Mouse (Mus musculus): ENCODE results near the gene Fads6. TPM values are rescaled to one million over a fixed set of nuclear protein-coding genes. Genes with fewer than 3 reads are reported as not detected.

Gene Fads6
- polyA plus RNA-seq, 1 experiment from 2014 or later = 0.11 TPM

GRCm38 (mm10) chr11:115265771-115266399 lies 31.6 kb downstream of the Fads6 start:
- Histone ChIP-seq H3K4me2 (replicated peaks) (peak overlapping the region; percentile 53; the same call in 1 of the 2 replicates), H3K4me3 (peak overlapping the region; percentile 31; the same call in 1 of the 2 replicates), H3K4me1 (peaks cover 30% of the 10 kb centered on the region), H3K9me3 (no peaks in the 10 kb centered on the region), H3K9ac (replicated peaks) (no peak overlapping the region), H3K36me3 (peaks cover 13% of the 10 kb centered on the region), H3K27me3 (peaks cover 88% of the 10 kb centered on the region), H3K27ac (replicated peaks) (no peak overlapping the region)
- WGBS = 4% methylated on average over 20 of the region's 20 CpGs
- no peak for ATAC-seq (ENCODE audit: low FRiP score, low read depth)

- Histone ChIP-seq H3K36me3 (peaks cover 13% of the 10 kb centered on the region), H3K9ac (replicated peaks) (0 out of 2 replicates have a peak overlapping the region, but pooled peaks have one; percentile 4), H3K27ac (replicated peaks) (no peak overlapping the region), H3K27me3 (peaks cover 97% of the 10 kb centered on the region), H3K9me3 (no peaks in the 10 kb centered on the region), H3K4me2 (replicated peaks) (peak overlapping the region; percentile 48), H3K4me1 (peaks cover 27% of the 10 kb centered on the region), H3K4me3 (peak overlapping the region; percentile 26)
- whole genome bisulfite sequencing = 7% methylated on average over 36 of the region's 39 CpGs
- peak; percentile 64 for ATAC-seq (ENCODE audit: low FRiP score, low read depth)
These were observed 32.4 kb downstream of the Fads6 start for GRCm38 (mm10) chr11:115264862-115265668.

GRCm38 (mm10) chr11:115264136-115264861 lies 33.2 kb downstream of the Fads6 start:
- Histone ChIP-seq H3K9ac (replicated peaks) (no peak overlapping the region), H3K4me3 (no peak overlapping the region), H3K27ac (replicated peaks) (no peak overlapping the region), H3K4me2 (replicated peaks) (no peak overlapping the region), H3K9me3 (no peaks in the 10 kb centered on the region), H3K27me3 (peaks cover 100% of the 10 kb centered on the region), H3K4me1 (peaks cover 25% of the 10 kb centered on the region), H3K36me3 (peaks cover 9% of the 10 kb centered on the region)
- WGBS = 63% methylated on average over 7 of the region's 7 CpGs
- ATAC-seq (ENCODE audit: low FRiP score, low read depth) = no peak

- ATAC-seq (ENCODE audit: low FRiP score, low read depth) = no peak
- WGBS = 86% methylated on average over 11 of the region's 11 CpGs
- H3K27ac ChIP-seq (replicated peaks) = no peak overlapping the region
- H3K4me1 ChIP-seq = peaks cover 29% of the 10 kb centered on the region
- H3K4me3 ChIP-seq = no peak overlapping the region
- no peak overlapping the region for H3K4me2 ChIP-seq (replicated peaks)
- no peak overlapping the region for H3K9ac ChIP-seq (replicated peaks)
- peaks cover 100% of the 10 kb centered on the region for H3K27me3 ChIP-seq
- no peaks in the 10 kb centered on the region for H3K36me3 ChIP-seq
- no peaks in the 10 kb centered on the region for H3K9me3 ChIP-seq
These were observed 34.5 kb downstream of the Fads6 start for GRCm38 (mm10) chr11:115262954-115263353.

- no peaks in the 10 kb centered on the region for H3K36me3 ChIP-seq
- ATAC-seq (ENCODE audit: low FRiP score, low read depth) = no peak
- no peak overlapping the region for H3K27ac ChIP-seq (replicated peaks)
- H3K4me1 ChIP-seq = peaks cover 5% of the 10 kb centered on the region
- H3K9me3 ChIP-seq = no peaks in the 10 kb centered on the region
- H3K4me3 ChIP-seq = no peak overlapping the region
- H3K27me3 ChIP-seq = peaks cover 100% of the 10 kb centered on the region
- WGBS = 81% methylated on average over 4 of the region's 4 CpGs
- H3K4me2 ChIP-seq (replicated peaks) = no peak overlapping the region
- H3K9ac ChIP-seq (replicated peaks) = no peak overlapping the region
These were observed 38.3 kb downstream of the Fads6 start for GRCm38 (mm10) chr11:115259134-115259533.

GRCm38 (mm10) chr11:115257775-115258510 lies 39.5 kb downstream of the Fads6 start:
- 15% methylated on average over 59 of the region's 59 CpGs for WGBS
- Histone ChIP-seq H3K4me1 (peaks cover 5% of the 10 kb centered on the region), H3K4me3 (peak overlapping the region; percentile 23), H3K9ac (replicated peaks) (no peak overlapping the region), H3K27me3 (peaks cover 100% of the 10 kb centered on the region), H3K9me3 (no peaks in the 10 kb centered on the region), H3K4me2 (replicated peaks) (peak overlapping the region; percentile 35), H3K36me3 (no peaks in the 10 kb centered on the region), H3K27ac (replicated peaks) (no peak overlapping the region)
- no peak for ATAC-seq (ENCODE audit: low FRiP score, low read depth)

GRCm38 (mm10) chr11:115251258-115251657 lies 46.2 kb downstream of the Fads6 start:
- H3K4me1 ChIP-seq = peaks cover 32% of the 10 kb centered on the region
- no peak for ATAC-seq (ENCODE audit: low FRiP score, low read depth)
- no peaks in the 10 kb centered on the region for H3K9me3 ChIP-seq
- H3K36me3 ChIP-seq = no peaks in the 10 kb centered on the region
- no peak overlapping the region for H3K4me3 ChIP-seq
- H3K27me3 ChIP-seq = peaks cover 100% of the 10 kb centered on the region
- no peak overlapping the region for H3K27ac ChIP-seq (replicated peaks)
- no peak overlapping the region for H3K9ac ChIP-seq (replicated peaks)
- H3K4me2 ChIP-seq (replicated peaks) = 0 out of 2 replicates have a peak overlapping the region, but pooled peaks have one; percentile 92
- WGBS = 52% methylated on average over 3 of the region's 3 CpGs

- no peak for ATAC-seq (ENCODE audit: low FRiP score, low read depth)
- WGBS = under 1% methylated on average over 36 of the region's 36 CpGs
- Histone ChIP-seq H3K9me3 (no peaks in the 10 kb centered on the region), H3K36me3 (0 out of 2 replicates have a peak, but pooled peaks cover under 1% of the 10 kb centered on the region), H3K27me3 (peaks cover 99% of the 10 kb centered on the region), H3K9ac (replicated peaks) (peak overlapping the region; percentile 56), H3K4me1 (peaks cover 36% of the 10 kb centered on the region), H3K27ac (replicated peaks) (no peak overlapping the region), H3K4me3 (peak overlapping the region; percentile 52), H3K4me2 (replicated peaks) (peak overlapping the region; percentile 92)
These were observed 46.9 kb downstream of the Fads6 start for GRCm38 (mm10) chr11:115250405-115251090.

- peak; percentile 38; the same call in 1 of the 2 replicates for ATAC-seq (ENCODE audit: low FRiP score, low read depth)
- WGBS = 2% methylated on average over 62 of the region's 63 CpGs
- peak overlapping the region; percentile 56 for H3K9ac ChIP-seq (replicated peaks)
- peaks cover 96% of the 10 kb centered on the region for H3K27me3 ChIP-seq
- H3K9me3 ChIP-seq = no peaks in the 10 kb centered on the region
- peak overlapping the region; percentile 92 for H3K4me2 ChIP-seq (replicated peaks)
- H3K27ac ChIP-seq (replicated peaks) = no peak overlapping the region
- peak overlapping the region; percentile 52 for H3K4me3 ChIP-seq
- H3K4me1 ChIP-seq = peaks cover 39% of the 10 kb centered on the region
- peaks cover 4% of the 10 kb centered on the region; the same call in 1 of the 2 replicates for H3K36me3 ChIP-seq
These were observed 47.6 kb downstream of the Fads6 start for GRCm38 (mm10) chr11:115249721-115250404.

GRCm38 (mm10) chr11:115247945-115248344 lies 49.5 kb downstream of the Fads6 start:
- peaks cover 77% of the 10 kb centered on the region for H3K27me3 ChIP-seq
- WGBS = 80% methylated on average over 6 of the region's 6 CpGs
- no peak overlapping the region for H3K27ac ChIP-seq (replicated peaks)
- peaks cover 14% of the 10 kb centered on the region for H3K36me3 ChIP-seq
- H3K4me2 ChIP-seq (replicated peaks) = no peak overlapping the region
- ATAC-seq (ENCODE audit: low FRiP score, low read depth) = no peak
- H3K4me3 ChIP-seq = no peak overlapping the region
- no peak overlapping the region for H3K9ac ChIP-seq (replicated peaks)
- peaks cover 39% of the 10 kb centered on the region for H3K4me1 ChIP-seq
- H3K9me3 ChIP-seq = no peaks in the 10 kb centered on the region
